Mouse (Mus musculus) CD4-positive helper T cell, adult 2 months (primary cell): ENCODE measurements around the gene Iars.
A peak's percentile ranks its signal among the peaks of the same experiment; 100 is the strongest.

ENCODE experiments used
- DNase-seq: peaks from one replicate; pipeline ENCODE4 v3.0.0-alpha.2; 2012; ENCODE audit warnings: low read depth, missing footprints, low spot score

The Iars gene

GRCm38 (mm10) chr13:49681351-49682232 is at the start of gene Iars:
Gene Iars (plus strand): TSS chr13:49682100.
- peak; percentile 97 for DNase-seq

DNA sequence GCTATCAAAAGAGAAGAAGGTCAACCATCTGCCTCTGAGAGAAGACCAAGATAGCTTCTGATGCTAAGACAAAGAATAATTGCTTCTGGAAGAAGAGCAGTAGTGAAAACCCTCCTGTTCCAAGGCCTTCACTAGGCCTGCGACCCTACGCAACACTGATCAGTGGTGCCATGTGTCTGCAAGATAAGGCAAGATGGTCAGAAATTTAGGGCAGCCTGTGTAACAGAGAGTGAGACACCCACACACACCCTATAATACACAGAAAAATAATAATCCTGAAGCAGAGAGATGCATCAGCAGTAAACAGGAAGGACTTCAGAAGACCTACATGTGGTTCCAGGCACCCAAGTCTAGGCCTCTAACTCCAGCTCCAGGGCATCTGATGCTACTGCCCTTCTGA is 41.9 kb upstream of the Iars start:
- no peak for DNase-seq

DNA sequence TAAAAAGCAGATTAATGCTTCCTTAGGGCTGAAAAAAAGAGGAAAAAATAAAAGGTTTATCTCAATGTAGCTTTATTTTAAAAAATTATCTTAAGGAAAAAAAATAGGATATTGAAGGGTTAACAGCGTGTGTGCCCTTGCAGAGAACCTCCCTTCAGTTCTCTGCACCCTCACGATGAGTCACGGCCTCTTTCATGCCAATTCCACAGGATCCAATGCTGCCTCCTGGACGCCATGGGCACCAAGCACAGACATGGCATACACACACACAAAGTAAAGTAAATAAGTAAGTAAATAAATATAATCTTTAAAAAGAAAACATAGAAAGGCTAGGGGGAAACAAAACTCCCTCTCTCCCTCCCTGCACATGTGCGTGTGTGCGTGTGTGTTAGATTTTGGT is 39.2 kb upstream of the Iars start:
- DNase-seq = no peak

DNA sequence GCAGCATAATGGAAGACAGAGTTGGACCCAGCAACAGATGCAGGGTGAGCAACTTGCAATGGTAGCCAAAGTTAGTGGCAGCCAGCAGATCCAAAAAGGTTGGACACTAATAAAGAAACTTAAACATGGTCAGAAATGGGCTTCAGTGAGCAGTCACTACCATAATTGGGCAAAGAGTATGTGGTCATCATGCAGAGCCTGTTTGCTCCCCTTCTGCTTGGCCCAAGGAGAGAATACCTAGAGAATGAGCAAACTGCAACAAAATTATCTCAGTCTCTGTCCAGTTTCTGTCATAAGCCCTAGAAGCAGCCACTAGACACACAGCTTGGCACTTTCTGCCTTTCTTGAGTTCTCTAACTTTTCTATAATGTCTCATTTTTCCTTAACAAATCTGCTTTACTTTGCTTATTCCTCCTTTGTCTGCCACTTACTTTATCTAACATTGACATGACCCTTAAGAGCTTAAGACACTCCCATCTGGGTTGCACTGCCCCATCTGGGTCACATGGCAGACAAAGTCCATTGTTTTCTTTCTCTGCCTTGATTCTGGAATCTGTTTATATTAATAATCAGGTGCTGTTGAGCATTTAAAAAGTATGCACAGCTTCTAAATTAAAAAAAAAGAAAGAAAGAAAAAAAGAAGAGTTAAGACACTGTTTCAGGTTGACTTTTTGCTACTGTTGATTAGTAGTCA is 38.1 kb upstream of the Iars start:
- no peak for DNase-seq

- peak; percentile 27 for DNase-seq
These were observed 37.0 kb upstream of the Iars start for GRCm38 (mm10) chr13:49644731-49645529.

DNA sequence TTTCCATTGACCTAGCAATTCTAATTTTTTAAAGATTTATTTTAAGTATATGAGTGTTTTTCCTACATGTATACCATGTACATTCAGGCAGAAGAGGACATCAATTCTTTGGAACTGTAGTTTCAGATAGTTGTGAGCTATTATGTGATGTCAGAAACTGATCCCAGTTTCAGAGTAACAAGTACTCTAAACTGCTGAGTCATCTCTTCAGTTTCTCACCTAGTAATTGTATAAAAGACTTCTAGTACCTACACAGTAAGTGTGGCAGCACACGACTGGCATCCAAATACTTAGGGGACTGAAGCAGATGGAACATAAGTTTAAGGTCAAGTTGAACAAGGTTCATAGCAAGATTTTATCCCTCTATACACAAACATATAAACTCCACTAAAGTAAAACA is 35.9 kb upstream of the Iars start:
- DNase-seq = no peak

- DNase-seq = no peak
These were observed 30.8 kb upstream of the Iars start for GRCm38 (mm10) chr13:49651136-49651535.

DNA sequence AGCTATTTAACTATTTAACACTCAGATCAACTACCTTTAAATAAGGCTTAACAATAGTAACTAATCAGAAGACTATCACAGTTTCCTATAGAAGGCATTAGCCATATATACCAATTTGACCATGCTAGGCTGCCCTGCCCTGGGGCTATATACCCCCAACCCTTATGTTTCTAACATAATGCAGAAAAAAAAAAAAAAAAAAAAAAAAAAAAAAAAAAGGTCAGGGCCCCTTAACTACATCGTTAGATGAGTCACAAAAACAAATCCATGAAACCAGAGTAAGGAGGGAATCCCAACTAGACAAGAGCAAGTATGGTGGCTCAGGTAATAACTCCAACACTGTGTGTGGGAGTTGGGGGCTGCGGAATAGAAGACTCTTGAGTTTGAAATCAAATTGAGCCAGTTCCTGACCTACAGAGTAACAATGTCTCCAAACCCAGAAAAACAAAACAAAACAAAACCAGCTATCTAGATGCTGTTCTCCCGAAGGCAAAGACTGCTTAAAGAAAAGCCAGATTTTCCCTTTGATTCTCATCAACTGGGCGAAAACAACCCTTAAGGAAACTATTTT is 30.0 kb upstream of the Iars start:
- DNase-seq = no peak

DNA sequence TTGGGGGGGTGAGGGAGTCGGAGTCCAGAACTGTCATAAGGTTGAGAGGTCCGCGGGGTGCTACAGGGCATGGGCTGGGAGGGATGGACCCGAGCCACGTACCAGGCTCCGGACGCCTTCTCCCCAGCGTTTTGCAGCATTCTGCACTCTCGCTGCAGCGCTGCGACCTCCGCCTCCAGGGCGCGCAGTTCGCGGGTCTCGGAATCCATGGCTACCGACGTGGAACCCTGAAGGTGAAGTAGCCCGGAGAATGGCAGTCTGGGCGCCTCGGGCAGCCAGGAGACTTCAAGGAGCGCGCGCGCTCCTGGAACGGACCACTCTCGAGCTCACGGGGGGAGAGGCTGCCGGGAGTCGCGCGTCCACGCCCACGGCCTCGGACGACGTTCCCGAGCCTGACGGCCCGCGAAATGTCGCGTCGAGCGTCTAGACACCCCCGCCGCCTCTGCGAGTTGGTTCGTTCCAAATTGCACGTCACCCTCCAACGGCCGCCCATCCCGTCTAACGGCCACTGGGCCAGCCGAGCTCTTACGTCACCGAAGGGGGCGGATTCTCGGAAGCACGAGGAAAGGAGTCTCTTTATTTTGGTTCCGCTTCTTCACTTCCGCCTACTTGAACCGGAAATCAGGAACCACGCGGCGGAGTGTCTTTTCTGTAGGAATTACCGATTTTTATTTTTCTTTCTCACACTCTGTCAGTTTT is 29.3 kb upstream of the Iars start, which contains the start of the genes Cenpp and Nol8:
Cenpp (minus strand) TSS at position 305 of the 699 bp plus-strand sequence.
Nol8 (plus strand) TSS at position 598 of the 699 bp plus-strand sequence.
- peak; percentile 100 for DNase-seq

- no peak for DNase-seq
These were observed 28.7 kb upstream of the Iars start for GRCm38 (mm10) chr13:49653180-49653541.

GRCm38 (mm10) chr13:49677793-49678192 is 4.1 kb upstream of the Iars start:
- no peak for DNase-seq

DNA sequence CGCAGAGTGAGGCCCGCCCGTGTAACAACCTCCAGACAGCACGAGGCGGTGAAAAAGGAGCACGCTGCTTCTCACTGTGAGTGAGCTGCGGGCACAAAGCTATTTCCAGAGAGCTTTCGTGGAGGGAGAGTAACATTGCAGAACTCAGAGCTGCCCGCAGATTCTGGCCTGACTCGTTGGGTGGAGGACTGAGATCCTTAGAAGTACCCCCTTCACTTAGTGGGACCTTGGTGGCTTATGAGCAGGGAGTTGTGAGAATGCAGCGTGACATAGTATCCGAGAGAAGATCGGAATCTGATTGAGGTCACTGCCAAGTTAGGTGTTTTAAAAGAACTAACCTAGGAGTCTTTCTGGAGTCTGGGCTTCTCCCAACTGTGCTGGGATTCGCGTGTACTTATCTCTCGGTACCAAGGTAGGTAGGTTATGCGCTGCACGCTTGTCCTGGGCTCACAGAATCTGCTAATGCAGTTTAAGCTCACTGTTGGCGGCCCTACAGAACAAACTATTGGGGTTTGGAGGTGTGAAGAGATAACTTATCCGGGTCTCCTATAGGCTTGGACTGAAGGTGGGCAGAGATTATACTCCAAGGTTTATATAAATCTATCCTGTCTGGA is 440 bp downstream of the Iars start:
- no peak for DNase-seq

DNA sequence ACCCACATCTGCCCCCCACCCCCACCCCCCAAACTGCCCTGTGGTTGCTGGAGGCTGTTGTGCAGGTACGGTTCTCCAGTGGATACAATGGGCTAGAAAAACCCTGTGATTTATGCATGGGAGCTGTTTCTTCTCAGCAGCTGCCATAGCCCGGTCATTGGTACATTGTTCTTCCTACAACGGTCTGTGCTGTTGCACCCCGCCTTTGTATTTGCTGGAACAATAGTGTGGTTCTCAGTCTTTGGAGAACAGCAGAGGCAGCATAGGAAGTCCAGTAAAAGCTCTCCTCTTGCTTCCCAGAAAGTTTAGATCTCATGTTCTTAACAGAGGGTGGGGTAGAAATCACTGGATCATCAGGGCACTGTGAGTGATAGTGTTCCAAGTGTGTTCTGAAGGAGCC is 2.4 kb downstream of the Iars start:
- DNase-seq = no peak

DNA sequence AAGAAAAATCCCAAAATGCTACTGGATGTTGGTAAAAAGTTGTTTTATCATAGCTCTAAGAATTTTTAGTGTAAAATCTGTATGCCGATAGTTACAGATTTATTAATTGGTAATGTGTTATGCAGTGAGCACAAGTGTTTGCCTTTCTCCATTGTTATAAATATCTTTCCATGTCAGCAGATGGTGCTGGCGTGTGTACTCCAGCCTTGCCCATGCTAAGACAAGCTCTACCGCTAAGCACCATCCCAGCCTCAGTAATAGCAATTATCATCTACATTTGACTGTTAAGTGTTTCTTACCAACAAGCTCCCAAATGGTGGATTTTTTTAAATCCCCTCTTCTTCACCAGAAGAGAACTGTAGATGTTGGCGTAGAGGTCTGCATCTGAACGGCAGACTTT is 9.2 kb downstream of the Iars start:
- no peak for DNase-seq

- DNase-seq = no peak
These were observed 21.4 kb downstream of the Iars start for GRCm38 (mm10) chr13:49703216-49703779.

GRCm38 (mm10) chr13:49706032-49706690 is 24.3 kb downstream of the Iars start:
- no peak for DNase-seq

DNA sequence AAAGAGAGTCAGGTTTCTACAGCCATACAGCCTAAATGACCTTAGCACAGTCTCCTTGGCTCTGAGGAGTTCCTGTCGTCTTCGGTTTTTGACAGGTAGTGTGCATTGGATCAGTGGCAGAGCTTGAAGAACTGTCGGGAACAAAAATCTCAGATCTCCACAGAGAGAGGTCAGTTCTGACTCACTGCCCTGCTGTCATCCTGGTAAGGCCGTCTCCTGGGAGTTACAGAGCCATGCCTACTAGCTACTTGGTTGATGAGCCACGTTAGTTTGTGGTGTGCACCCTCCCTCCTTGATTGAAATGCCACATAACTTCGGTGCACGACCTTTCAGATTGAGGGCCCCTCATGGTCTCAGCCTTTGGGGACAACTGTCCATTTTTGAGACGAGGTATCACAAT is 26.4 kb downstream of the Iars start:
- no peak for DNase-seq

GRCm38 (mm10) chr13:49712047-49712721 is 30.3 kb downstream of the Iars start:
- no peak for DNase-seq

DNA sequence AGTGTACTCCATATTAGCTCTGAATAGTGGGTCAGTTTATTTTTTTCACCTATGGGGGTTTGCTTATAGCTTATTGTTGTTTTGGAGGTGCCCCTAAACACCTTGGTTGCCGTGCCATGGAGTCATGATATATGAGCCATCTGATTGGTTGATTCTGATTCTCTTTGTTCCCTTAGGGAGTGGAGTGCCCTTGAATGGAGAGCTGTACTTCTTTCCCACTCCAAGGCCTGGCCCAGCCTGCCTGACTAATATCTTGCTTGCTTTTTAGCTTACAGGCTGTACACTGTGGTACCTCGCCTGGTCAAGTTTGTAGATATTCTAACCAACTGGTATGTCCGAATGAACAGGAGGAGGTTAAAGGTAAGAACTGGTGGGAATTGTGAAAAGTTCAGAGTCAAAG is 37.4 kb downstream of the Iars start:
- DNase-seq = no peak
